Mouse (Mus musculus) spleen, adult 2 months (tissue): ENCODE measurements around the gene Rhno1.

Source experiments
- CTCF ChIP-seq: fragments of 200-500 bp; IDR thresholded peaks from 2 replicates; pipeline ENCODE4 v1.5.1; 2011; ENCODE audit warnings: mild to moderate bottlenecking, inconsistent platforms; ENCODE audit not compliant: insufficient read depth, insufficient read length, insufficient replicate concordance; ENCODE audit errors: extremely low read depth
- POLR2A ChIP-seq: fragments of 200-500 bp; IDR thresholded peaks from 2 replicates; pipeline ENCODE4 v1.6.1; 2011; ENCODE audit warnings: low read depth, low read length, inconsistent platforms

- TF ChIP-seq CTCF = no peak
- no peak for TF ChIP-seq POLR2A
Observed at GRCm38 (mm10) chr6:128379636-128380035, 16.9 kb upstream of the Rhno1 start.
